Mouse (Mus musculus): ENCODE data around the gene Rc3h2. TPM values are rescaled to one million over a fixed set of nuclear protein-coding genes. Genes with fewer than 3 reads are reported as not detected.

Gene Rc3h2
- polyA plus RNA-seq, 1 experiment from 2014 or later = 31.1 TPM

- Histone ChIP-seq H3K27me3 (ENCODE audit: control insufficient read depth, insufficient read depth, low read length) (no peaks in the 10 kb centered on the region), H3K27ac (ENCODE audit: low read depth, low read length) (peak within 1 kb of the TSS; percentile 87), H3K4me1 (replicated peaks; ENCODE audit: control insufficient read depth, insufficient read depth, low read length) (no peaks in the 10 kb centered on the region), H3K4me2 (ENCODE audit: low read depth, low read length, severe bottlenecking) (peak within 1 kb of the TSS; percentile 65), H3K36me3 (ENCODE audit: control insufficient read depth, insufficient read depth, low read length) (peaks cover 6% of the 10 kb centered on the region; the same call in 1 of the 2 replicates), H3K9me3 (ENCODE audit: control insufficient read depth, low read length) (no peaks in the 10 kb centered on the region), H3K4me3 (ENCODE audit: low read depth, low read length) (peak within 1 kb of the TSS; percentile 56), H3K9ac (ENCODE audit: low read length) (peak within 1 kb of the TSS; percentile 66)
- peak; percentile 99 for ATAC-seq (replicated peaks; ENCODE audit: low FRiP score)
- DNase-seq (ENCODE audit: low spot score) = peak; percentile 92
- WGBS = under 1% methylated on average over 37 of the region's 42 CpGs
Observed at GRCm38 (mm10) chr2:37358633-37359540, 63.8 kb downstream of the Rc3h2 start, which contains the start of gene Pdcl. TSS of gene Pdcl (minus strand) at chr2:37359332.

- no peak overlapping the region for H3K4me3 ChIP-seq (ENCODE audit: low read depth, low read length)
- H3K9me3 ChIP-seq (ENCODE audit: control insufficient read depth, low read length) = no peaks in the 10 kb centered on the region
- H3K9ac ChIP-seq (ENCODE audit: low read length) = no peak overlapping the region
- no peaks in the 10 kb centered on the region for H3K4me1 ChIP-seq (replicated peaks; ENCODE audit: control insufficient read depth, insufficient read depth, low read length)
- no peaks in the 10 kb centered on the region for H3K27me3 ChIP-seq (ENCODE audit: control insufficient read depth, insufficient read depth, low read length)
- 98% methylated on average over 5 of the region's 5 CpGs for WGBS
- no peak overlapping the region for H3K27ac ChIP-seq (ENCODE audit: low read depth, low read length)
- DNase-seq (ENCODE audit: low spot score) = no peak
- no peak overlapping the region for H3K4me2 ChIP-seq (ENCODE audit: low read depth, low read length, severe bottlenecking)
- ATAC-seq (replicated peaks; ENCODE audit: low FRiP score) = no peak
- peaks cover 16% of the 10 kb centered on the region; the same call in 1 of the 2 replicates for H3K36me3 ChIP-seq (ENCODE audit: control insufficient read depth, insufficient read depth, low read length)
Observed at GRCm38 (mm10) chr2:37355571-37355970, 67.1 kb downstream of the Rc3h2 start.

GRCm38 (mm10) chr2:37351671-37352070 lies 71.0 kb downstream of the Rc3h2 start:
- no peaks in the 10 kb centered on the region for H3K4me1 ChIP-seq (replicated peaks; ENCODE audit: control insufficient read depth, insufficient read depth, low read length)
- no peak overlapping the region for H3K27ac ChIP-seq (ENCODE audit: low read depth, low read length)
- no peak for ATAC-seq (replicated peaks; ENCODE audit: low FRiP score)
- H3K9ac ChIP-seq (ENCODE audit: low read length) = no peak overlapping the region
- WGBS = 94% methylated on average over 7 of the region's 7 CpGs
- no peaks in the 10 kb centered on the region for H3K9me3 ChIP-seq (ENCODE audit: control insufficient read depth, low read length)
- peaks cover 18% of the 10 kb centered on the region; the same call in 1 of the 2 replicates for H3K36me3 ChIP-seq (ENCODE audit: control insufficient read depth, insufficient read depth, low read length)
- no peaks in the 10 kb centered on the region for H3K27me3 ChIP-seq (ENCODE audit: control insufficient read depth, insufficient read depth, low read length)
- DNase-seq (ENCODE audit: low spot score) = no peak
- H3K4me3 ChIP-seq (ENCODE audit: low read depth, low read length) = no peak overlapping the region
- H3K4me2 ChIP-seq (ENCODE audit: low read depth, low read length, severe bottlenecking) = no peak overlapping the region

- Histone ChIP-seq H3K9ac (ENCODE audit: low read length) (no peak overlapping the region), H3K9me3 (ENCODE audit: control insufficient read depth, low read length) (no peaks in the 10 kb centered on the region), H3K27me3 (ENCODE audit: control insufficient read depth, insufficient read depth, low read length) (no peaks in the 10 kb centered on the region), H3K4me1 (replicated peaks; ENCODE audit: control insufficient read depth, insufficient read depth, low read length) (no peaks in the 10 kb centered on the region), H3K36me3 (ENCODE audit: control insufficient read depth, insufficient read depth, low read length) (no peaks in the 10 kb centered on the region), H3K4me3 (ENCODE audit: low read depth, low read length) (no peak overlapping the region), H3K4me2 (ENCODE audit: low read depth, low read length, severe bottlenecking) (no peak overlapping the region), H3K27ac (ENCODE audit: low read depth, low read length) (no peak overlapping the region)
- DNase-seq (ENCODE audit: low spot score) (peak; percentile 63), ATAC-seq (replicated peaks; ENCODE audit: low FRiP score) (0 out of 2 replicates have a peak, but pooled peaks have one; percentile 30)
- 60% methylated on average over 10 of the region's 10 CpGs for WGBS
Observed at GRCm38 (mm10) chr2:37338497-37339187, 84.1 kb downstream of the Rc3h2 start.

GRCm38 (mm10) chr2:37333321-37333720 lies 89.4 kb downstream of the Rc3h2 start:
- Histone ChIP-seq H3K4me1 (replicated peaks; ENCODE audit: control insufficient read depth, insufficient read depth, low read length) (no peaks in the 10 kb centered on the region), H3K4me3 (ENCODE audit: low read depth, low read length) (no peak overlapping the region), H3K27ac (ENCODE audit: low read depth, low read length) (no peak overlapping the region), H3K27me3 (ENCODE audit: control insufficient read depth, insufficient read depth, low read length) (no peaks in the 10 kb centered on the region), H3K36me3 (ENCODE audit: control insufficient read depth, insufficient read depth, low read length) (no peaks in the 10 kb centered on the region), H3K4me2 (ENCODE audit: low read depth, low read length, severe bottlenecking) (no peak overlapping the region), H3K9ac (ENCODE audit: low read length) (no peak overlapping the region), H3K9me3 (ENCODE audit: control insufficient read depth, low read length) (no peaks in the 10 kb centered on the region)
- WGBS = 88% methylated on average over 2 of the region's 2 CpGs
- no peak for ATAC-seq (replicated peaks; ENCODE audit: low FRiP score)
- DNase-seq (ENCODE audit: low spot score) = no peak

- WGBS = 80% methylated on average over 1 of the region's 1 CpGs
- Histone ChIP-seq H3K9me3 (ENCODE audit: control insufficient read depth, low read length) (no peaks in the 10 kb centered on the region), H3K27ac (ENCODE audit: low read depth, low read length) (no peak within 1 kb of the TSS), H3K4me2 (ENCODE audit: low read depth, low read length, severe bottlenecking) (no peak within 1 kb of the TSS), H3K27me3 (ENCODE audit: control insufficient read depth, insufficient read depth, low read length) (no peaks in the 10 kb centered on the region), H3K36me3 (ENCODE audit: control insufficient read depth, insufficient read depth, low read length) (no peaks in the 10 kb centered on the region), H3K4me3 (ENCODE audit: low read depth, low read length) (no peak within 1 kb of the TSS), H3K4me1 (replicated peaks; ENCODE audit: control insufficient read depth, insufficient read depth, low read length) (no peaks in the 10 kb centered on the region), H3K9ac (ENCODE audit: low read length) (no peak within 1 kb of the TSS)
- no peak for ATAC-seq (replicated peaks; ENCODE audit: low FRiP score)
- DNase-seq (ENCODE audit: low spot score) = no peak
Observed at GRCm38 (mm10) chr2:37326215-37326614, 96.5 kb downstream of the Rc3h2 start, which contains the start of gene Olfr368. TSS of gene Olfr368 (plus strand) at chr2:37326515.

Other genes with a start within 250 kb of the Rc3h2 start
- not detected in 2 replicates for gene Olfr365, start 234.7 kb downstream of the Rc3h2 start, polyA plus RNA-seq (2014; fragmentation: Nextera tagmentation; extraction: Ambion mirVana)
- not detected in 2 replicates for gene Olfr366, start 211.3 kb downstream of the Rc3h2 start, polyA plus RNA-seq (2014; fragmentation: Nextera tagmentation; extraction: Ambion mirVana)
- not detected in 2 replicates for gene Olfr368, start 96.4 kb downstream of the Rc3h2 start, polyA plus RNA-seq (2014; fragmentation: Nextera tagmentation; extraction: Ambion mirVana)
- gene Pdcl, start 63.6 kb downstream of the Rc3h2 start, polyA plus RNA-seq (2014; fragmentation: Nextera tagmentation; extraction: Ambion mirVana) = 65.0 and 71.7 TPM in 2 replicates
- 13.3 and 15.4 TPM in 2 replicates for gene Zbtb26, start 20.2 kb upstream of the Rc3h2 start, polyA plus RNA-seq (2014; fragmentation: Nextera tagmentation; extraction: Ambion mirVana)
- gene Zbtb6, start 20.3 kb upstream of the Rc3h2 start, polyA plus RNA-seq (2014; fragmentation: Nextera tagmentation; extraction: Ambion mirVana) = 8.0 and 8.5 TPM in 2 replicates
- 49.4 and 57.5 TPM in 2 replicates for gene Rabgap1, start 20.4 kb upstream of the Rc3h2 start, polyA plus RNA-seq (2014; fragmentation: Nextera tagmentation; extraction: Ambion mirVana)
- 2.8 and 3.4 TPM in 2 replicates for gene Gpr21, start 93.4 kb upstream of the Rc3h2 start, polyA plus RNA-seq (2014; fragmentation: Nextera tagmentation; extraction: Ambion mirVana)

Data from forebrain, embryonic 11.5 days (tissue).